Mouse (Mus musculus) right cerebral cortex, postnatal 36 days (tissue): ENCODE results near the gene Fuk.
A peak's percentile ranks its signal among the peaks of the same experiment; 100 is the strongest.
"Not testable (repeated sequence)": the region's sequence is repeated elsewhere in the genome, so short reads cannot be mapped to it uniquely, and the experiment has no call there.

Experiments used
- DNase-seq, 2 experiments: peaks; one replicate each; pipeline ENCODE4 v3.0.0; 2022; ENCODE audit warnings: low spot score in 2 of 2, mixed read lengths in 1 of 2

The Fuk gene

GRCm38 (mm10) chr8:110919341-110920031, 17.2 kb upstream of the Fuk start, which contains the start of gene St3gal2:
St3gal2 (plus strand) TSS chr8:110919922.
- peak; percentile 89 to 94 for DNase-seq

DNA sequence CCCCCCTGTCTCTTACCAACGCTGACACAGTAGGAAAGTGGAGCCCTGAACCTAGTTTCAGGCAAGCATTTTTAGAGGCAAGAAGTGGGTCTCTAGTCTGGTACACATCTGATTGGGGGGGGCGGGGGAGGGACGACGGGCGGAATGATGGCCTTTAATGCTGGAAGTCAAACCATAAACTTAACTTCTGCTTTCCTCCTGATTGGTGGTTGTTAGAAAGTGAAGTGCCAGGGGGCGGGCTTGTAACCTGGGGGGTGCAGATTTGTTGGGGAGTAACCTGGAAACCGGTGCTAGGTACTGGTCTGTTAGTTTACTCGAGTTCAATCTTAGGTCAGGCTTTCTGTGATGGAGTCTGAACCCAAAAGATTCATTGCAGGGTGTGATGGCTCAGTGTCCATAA, 16.2 kb upstream of the Fuk start:
- no peak for DNase-seq

DNA sequence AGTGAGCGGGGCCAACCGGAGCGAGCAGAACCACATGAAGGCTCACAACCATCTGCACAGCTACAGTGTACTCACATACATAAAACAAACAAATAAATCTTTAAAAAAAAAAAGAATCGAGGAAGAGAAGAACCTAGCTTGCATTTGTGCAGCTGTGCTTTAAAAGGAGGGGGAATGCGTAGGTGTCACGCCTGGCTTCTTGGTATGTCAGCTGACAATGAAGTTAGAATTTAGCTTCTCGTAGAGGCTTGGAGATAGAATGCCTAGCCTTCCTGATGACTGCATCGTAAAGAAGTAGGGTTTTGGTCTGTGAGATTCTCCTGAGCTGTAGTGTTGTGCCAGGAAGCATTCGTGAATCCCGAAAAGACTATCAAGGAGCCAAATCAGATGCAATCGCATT, 15.7 kb upstream of the Fuk start:
- DNase-seq, result no peak

DNA sequence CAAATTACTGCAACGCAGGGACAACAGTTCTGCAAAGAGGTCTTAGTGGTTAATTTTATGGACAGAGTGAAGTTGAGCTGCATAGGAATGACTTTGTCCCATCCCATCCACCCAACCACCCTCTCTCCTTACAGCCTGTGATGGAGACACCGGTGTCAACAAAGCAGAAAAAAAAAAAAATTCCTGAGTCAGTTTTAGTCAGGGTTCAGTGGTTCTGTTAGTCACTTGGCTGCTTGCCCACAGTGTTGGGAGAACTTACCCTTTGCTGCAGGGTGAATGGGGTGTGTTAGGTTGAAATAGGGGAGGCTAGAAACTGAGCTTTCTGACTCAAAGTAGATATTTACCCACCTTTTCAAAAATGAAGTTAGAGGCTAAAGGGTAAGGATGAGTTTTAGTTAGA, 15.1 kb upstream of the Fuk start:
- DNase-seq, result no peak

DNA sequence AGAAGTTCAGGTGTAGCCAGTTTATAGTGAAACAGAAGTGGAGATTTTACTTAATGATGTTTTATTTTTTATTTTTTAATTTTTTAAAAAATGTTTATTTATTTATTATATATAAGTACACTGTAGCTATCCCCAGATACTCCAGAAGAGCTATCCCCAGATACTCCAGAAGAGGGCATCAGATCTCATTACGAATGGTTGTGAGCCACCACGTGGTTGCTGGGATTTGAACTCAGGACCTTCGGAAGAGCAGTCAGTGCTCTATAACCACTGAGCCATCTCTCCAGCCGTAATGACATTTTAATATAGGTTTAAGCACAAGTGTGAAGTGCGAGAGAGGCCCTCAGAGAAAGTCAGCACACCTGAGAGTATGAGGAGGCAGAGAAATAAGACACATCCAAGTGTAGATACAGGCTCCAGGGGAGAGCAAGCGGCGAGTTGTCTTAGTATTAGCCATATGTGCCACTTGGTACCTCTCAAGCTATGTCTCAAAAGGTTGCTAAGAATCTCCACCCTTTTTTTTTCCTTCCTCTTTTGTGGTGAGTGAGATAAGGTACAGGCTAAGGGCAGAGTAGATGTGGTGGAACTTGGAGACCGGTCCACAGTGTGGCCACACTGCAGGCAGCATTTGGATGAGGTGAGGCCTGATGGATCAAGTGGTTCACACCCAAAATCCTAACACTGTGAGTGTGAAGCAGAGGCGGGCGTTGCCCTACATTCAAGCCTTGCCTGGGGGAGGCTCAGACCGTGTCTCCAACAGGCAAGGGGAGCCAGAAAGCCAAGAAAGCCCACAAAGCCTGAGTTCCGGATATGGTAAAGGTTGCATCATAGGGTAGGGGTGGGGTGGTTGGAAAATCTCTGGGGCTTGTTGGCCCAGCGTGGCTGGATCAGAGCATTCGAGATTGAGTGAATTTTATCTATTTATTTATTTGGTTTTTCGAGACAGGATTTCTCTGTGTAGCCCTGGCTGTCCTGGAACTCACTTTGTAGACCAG, 9.6 kb upstream of the Fuk start:
- no peak for DNase-seq

- DNase-seq, result not testable (repeated sequence)
Observed at GRCm38 (mm10) chr8:110909850-110910249, 7.6 kb upstream of the Fuk start.

GRCm38 (mm10) chr8:110906682-110907081, 4.4 kb upstream of the Fuk start:
- DNase-seq, result no peak

- no peak for DNase-seq
Observed at GRCm38 (mm10) chr8:110905404-110905803, 3.1 kb upstream of the Fuk start.

- DNase-seq, result no peak
Observed at GRCm38 (mm10) chr8:110902579-110902965, 284 bp upstream of the Fuk start.

DNA sequence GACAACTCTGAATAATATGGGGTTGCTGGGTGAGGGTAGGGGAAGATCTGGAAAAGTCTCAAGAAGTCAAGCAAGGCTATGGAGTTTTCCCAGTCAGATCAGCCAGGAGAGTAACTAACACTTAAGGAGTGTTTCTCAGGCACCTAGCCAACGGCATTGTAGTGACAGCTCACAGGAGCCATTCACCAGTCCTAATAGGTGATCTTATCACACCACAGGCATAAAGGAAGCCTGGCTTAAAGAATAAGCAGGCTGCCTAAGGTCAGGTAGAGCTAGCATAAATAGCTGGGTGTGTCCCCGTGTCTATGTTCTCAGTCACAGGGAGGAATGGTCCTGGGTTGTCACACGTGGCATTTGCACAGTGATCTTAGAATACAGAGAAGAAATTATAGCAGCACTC, 1.2 kb downstream of the Fuk start:
- no peak for DNase-seq

DNA sequence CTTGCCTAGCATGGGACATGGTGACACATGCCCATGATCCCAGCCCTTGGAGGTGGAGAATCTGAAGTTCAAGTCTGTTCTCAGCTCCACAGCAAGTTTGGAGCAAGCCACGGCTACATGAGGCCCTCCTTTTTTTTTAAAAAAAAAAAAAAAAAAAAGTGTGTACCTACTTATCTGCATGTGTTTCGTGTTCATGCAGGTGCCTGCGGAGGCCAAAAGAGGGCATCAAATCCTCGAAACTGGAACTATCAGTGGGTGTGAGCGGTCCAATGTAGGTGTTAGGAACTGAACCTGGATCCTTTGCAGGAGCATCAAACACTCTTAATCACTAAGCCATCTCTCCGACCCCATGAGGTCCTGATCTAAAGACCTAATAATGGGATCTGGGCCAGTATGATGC, 4.8 kb downstream of the Fuk start:
- DNase-seq, result no peak

- no peak for DNase-seq
Observed at GRCm38 (mm10) chr8:110895812-110896211, 6.5 kb downstream of the Fuk start.

DNA sequence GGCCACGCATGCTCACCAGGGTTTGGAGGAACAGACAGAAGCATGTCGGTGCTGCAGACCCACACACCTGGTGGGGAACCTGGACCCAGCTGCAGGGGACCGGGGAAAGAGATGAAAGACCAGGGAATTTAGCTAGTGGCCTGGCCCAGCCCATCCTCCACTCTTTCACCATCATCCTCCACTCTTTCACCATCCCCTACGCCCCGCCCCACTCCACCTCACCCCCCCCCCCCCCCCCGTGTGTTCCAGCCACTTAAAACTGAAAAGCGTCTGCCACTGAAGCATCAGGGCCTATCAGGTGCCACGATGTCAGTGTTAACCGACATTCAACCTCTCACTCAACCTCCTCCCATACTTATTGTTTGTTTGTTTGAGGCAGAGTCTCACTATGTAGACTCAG, 7.0 kb downstream of the Fuk start:
- DNase-seq, result no peak

GRCm38 (mm10) chr8:110894851-110895250, 7.4 kb downstream of the Fuk start:
- DNase-seq, result no peak

DNA sequence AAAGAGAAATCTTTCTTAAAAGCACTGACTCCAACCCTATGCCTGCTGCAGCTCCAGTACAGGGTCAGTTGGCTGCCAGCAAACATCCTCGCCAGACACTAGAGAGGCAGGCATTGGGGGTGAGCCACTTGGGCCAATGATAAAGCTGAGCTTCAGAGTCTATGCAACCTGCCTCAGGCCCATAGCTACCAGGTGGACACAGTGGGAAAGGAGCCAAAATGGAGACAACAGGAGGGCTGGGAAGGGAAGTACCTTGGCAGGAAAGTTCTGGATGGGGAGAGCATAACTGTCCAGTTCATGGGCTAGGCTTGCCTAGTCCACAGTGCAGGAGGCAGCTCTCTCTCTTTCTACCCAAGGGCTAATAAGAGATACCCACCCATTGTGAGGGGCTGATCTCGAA, 9.4 kb downstream of the Fuk start:
- no peak for DNase-seq

GRCm38 (mm10) chr8:110892040-110892439, 10.2 kb downstream of the Fuk start:
- no peak for DNase-seq

- DNase-seq, result no peak
Observed at GRCm38 (mm10) chr8:110889904-110890470, 12.3 kb downstream of the Fuk start.

DNA sequence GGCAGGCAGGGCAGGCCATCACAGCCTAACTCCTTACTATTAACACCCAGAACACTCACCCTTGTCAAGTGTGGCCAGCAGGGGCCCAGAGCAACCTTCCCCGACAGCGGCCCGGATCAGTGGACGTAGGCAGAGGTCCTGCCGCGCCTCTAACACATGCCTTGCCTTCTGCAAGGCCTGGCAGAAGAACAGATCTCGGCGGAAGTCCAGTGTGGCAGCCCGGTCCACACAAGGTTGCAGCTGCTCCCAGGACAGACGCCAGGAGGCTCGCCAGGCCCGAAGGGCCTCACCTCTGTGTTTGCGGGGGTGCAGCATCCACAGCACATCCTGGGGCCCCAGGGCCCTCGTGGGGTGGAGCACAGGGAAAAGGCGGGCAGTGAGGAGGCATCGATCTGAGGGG, 13.4 kb downstream of the Fuk start:
- no peak for DNase-seq

- no peak for DNase-seq
Observed at GRCm38 (mm10) chr8:110888441-110888840, 13.8 kb downstream of the Fuk start.

DNA sequence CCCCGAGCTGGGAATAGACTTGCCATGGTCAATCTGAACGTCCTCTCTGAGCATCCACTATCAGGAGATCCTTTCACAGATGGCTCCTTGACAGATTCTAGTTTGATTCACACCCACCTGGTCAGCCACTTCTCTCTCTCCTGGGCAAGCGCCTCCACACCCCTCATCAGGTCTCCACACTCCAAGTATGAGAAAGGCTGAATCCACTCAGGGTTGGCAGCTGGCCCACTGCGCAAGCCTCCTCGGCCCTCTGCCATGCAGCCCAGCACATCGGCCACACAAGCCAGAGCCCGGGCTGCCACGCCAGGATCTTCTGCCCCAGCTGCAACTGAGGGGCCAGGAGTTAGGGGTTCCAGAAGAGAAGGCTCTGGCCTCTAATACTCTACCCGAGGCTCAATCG, 14.7 kb downstream of the Fuk start:
- no peak for DNase-seq

- no peak for DNase-seq
Observed at GRCm38 (mm10) chr8:110886634-110887033, 15.7 kb downstream of the Fuk start.

- no peak for DNase-seq
Observed at GRCm38 (mm10) chr8:110883824-110884223, 18.5 kb downstream of the Fuk start.
